Mouse (Mus musculus) heart, adult 11 months (tissue): ENCODE results near the gene Zc3h10.
"Not testable (repeated sequence)": the region's sequence is repeated elsewhere in the genome, so short reads cannot be mapped to it uniquely, and the experiment has no call there.

ENCODE experiments used
- DNase-seq: peaks from one replicate; pipeline ENCODE4 v3.0.0; 2022

The Zc3h10 gene

GRCm38 (mm10) chr10:128547361-128548032 is at the start of gene Zc3h10:
Zc3h10 (minus strand) TSS chr10:128547774.
- DNase-seq: peak; percentile 100

- no peak for DNase-seq
Measured at GRCm38 (mm10) chr10:128592797-128593196, 45.2 kb upstream of the Zc3h10 start.

GRCm38 (mm10) chr10:128591436-128591835 is 43.9 kb upstream of the Zc3h10 start:
- DNase-seq: no peak

GRCm38 (mm10) chr10:128590193-128590690 is 42.7 kb upstream of the Zc3h10 start:
- DNase-seq: peak; percentile 94

GRCm38 (mm10) chr10:128589464-128590192 is 42.1 kb upstream of the Zc3h10 start, which contains the start of gene Erbb3:
Erbb3 (minus strand) TSS chr10:128589652.
- peak; percentile 94 for DNase-seq

GRCm38 (mm10) chr10:128588775-128589463 is 41.3 kb upstream of the Zc3h10 start:
- DNase-seq: no peak

GRCm38 (mm10) chr10:128588136-128588535 is 40.6 kb upstream of the Zc3h10 start:
- DNase-seq: no peak

- no peak for DNase-seq
Measured at GRCm38 (mm10) chr10:128587697-128588096, 40.1 kb upstream of the Zc3h10 start.

- DNase-seq: no peak
Measured at GRCm38 (mm10) chr10:128587120-128587519, 39.5 kb upstream of the Zc3h10 start.

GRCm38 (mm10) chr10:128586546-128586945 is 39.0 kb upstream of the Zc3h10 start:
- DNase-seq: no peak

- DNase-seq: no peak
Measured at GRCm38 (mm10) chr10:128584386-128584785, 36.8 kb upstream of the Zc3h10 start.

- DNase-seq: peak; percentile 97
Measured at GRCm38 (mm10) chr10:128583644-128584043, 36.1 kb upstream of the Zc3h10 start.

GRCm38 (mm10) chr10:128579731-128580130 is 32.2 kb upstream of the Zc3h10 start:
- no peak for DNase-seq

GRCm38 (mm10) chr10:128579298-128579697 is 31.7 kb upstream of the Zc3h10 start:
- DNase-seq: no peak

GRCm38 (mm10) chr10:128578330-128578729 is 30.8 kb upstream of the Zc3h10 start:
- no peak for DNase-seq

- peak; percentile 68 for DNase-seq
Measured at GRCm38 (mm10) chr10:128575063-128575462, 27.5 kb upstream of the Zc3h10 start.

- DNase-seq: peak; percentile 100
Measured at GRCm38 (mm10) chr10:128565788-128566531, 18.4 kb upstream of the Zc3h10 start, which contains the start of gene Pa2g4. Pa2g4 (minus strand) TSS chr10:128565987.

- DNase-seq: peak; percentile 96
Measured at GRCm38 (mm10) chr10:128565206-128565787, 17.7 kb upstream of the Zc3h10 start.

- DNase-seq: no peak
Measured at GRCm38 (mm10) chr10:128563544-128563943, 16.0 kb upstream of the Zc3h10 start.

- DNase-seq: no peak
Measured at GRCm38 (mm10) chr10:128556963-128557362, 9.4 kb upstream of the Zc3h10 start.

GRCm38 (mm10) chr10:128556286-128556685 is 8.7 kb upstream of the Zc3h10 start:
- DNase-seq: no peak

GRCm38 (mm10) chr10:128555567-128555966 is 8.0 kb upstream of the Zc3h10 start:
- not testable (repeated sequence) for DNase-seq
